Mouse (Mus musculus) cerebellum, postnatal 4 days (tissue): ENCODE results near the gene Usp12.
"Not testable (repeated sequence)": the region's sequence is repeated elsewhere in the genome, so short reads cannot be mapped to it uniquely, and the experiment has no call there.

Experiments
- DNase-seq, 2 experiments: peaks; one replicate each; pipeline ENCODE4 v3.0.0; 2022; ENCODE audit warnings: low spot score in 2 of 2, mixed read lengths in 1 of 2

Gene Usp12

DNA sequence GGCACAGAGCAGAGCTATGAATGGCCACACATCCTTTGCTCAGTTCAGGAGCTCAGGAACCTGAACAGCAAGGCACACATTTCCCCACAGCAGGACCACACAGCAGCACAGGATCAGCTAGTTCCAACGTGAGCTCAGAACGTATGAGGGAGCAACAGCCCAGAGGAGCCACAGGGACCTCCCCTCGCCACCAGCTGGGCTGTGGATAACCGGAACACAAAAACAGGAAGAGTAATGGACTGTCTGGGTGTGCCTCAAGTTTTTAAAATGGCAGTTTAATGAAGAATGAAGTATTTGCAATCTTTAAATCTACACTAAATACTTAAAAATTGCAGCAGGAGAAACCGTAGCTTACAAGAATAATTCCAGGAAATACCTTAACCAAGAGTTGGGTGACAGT, 44.9 kb downstream of the Usp12 start:
- no peak for DNase-seq

DNA sequence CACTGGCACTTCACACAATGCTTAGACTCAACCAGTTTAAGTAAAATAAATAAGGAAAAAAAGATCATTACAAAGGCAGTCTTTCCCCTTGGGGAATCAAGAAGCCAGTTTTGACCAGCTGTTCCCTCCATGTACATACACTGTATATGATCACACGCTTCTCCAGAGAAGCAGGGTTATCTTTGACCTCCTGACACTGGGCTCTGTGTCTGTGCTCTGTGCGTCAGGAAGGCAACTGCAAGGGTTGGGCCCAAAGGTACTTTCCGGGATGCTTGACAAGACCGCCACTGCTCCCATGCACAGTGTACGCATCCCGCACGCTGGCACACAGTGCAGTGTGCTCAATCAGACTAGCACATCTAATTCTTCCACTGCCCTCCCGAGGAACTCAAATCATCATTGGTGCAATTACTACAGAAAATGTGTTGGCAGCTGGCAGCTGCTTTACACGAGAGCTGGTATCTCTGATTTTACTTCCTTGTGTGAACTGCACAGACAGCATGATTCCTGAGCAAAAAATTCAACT, 57.8 kb downstream of the Usp12 start:
- DNase-seq: no peak

DNA sequence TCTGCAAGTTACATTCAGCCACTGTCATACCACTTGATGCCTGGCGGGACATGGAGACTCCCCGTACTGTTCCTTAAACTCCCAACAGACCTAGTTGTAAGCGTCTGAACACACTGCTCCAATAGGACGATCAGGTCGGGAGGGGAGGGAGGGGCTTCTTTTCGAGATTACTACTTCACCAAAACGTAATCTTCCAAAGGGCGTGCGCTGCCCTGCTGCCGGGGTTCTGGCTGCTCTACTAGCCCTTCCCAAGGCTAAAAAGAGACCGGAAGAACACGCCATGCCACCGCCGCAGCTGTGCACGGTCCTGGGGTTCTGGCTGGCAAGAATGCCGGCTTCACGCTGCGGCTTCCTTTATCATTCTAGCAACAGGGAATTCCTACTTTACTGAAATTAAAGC, 58.5 kb downstream of the Usp12 start:
- DNase-seq: no peak

DNA sequence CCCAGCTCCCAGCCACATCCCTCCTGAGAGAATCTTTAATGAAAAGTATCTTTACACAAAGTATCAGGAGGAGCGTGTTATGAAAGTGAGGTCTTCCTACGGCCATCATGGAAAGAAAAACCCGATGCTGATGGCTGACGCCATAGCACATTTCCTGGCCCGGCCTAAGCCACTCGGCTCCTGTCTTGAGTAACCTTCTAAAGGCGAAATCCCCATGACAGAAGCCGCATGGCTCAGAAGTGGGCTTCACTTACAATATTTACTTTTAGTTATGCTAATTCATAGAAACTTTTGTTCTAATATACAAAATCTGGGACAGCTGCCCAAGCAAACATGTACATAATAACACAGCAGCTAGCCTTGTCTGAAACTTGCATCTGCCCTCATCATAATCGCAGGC, 59.8 kb downstream of the Usp12 start:
- DNase-seq: not testable (repeated sequence)

DNA sequence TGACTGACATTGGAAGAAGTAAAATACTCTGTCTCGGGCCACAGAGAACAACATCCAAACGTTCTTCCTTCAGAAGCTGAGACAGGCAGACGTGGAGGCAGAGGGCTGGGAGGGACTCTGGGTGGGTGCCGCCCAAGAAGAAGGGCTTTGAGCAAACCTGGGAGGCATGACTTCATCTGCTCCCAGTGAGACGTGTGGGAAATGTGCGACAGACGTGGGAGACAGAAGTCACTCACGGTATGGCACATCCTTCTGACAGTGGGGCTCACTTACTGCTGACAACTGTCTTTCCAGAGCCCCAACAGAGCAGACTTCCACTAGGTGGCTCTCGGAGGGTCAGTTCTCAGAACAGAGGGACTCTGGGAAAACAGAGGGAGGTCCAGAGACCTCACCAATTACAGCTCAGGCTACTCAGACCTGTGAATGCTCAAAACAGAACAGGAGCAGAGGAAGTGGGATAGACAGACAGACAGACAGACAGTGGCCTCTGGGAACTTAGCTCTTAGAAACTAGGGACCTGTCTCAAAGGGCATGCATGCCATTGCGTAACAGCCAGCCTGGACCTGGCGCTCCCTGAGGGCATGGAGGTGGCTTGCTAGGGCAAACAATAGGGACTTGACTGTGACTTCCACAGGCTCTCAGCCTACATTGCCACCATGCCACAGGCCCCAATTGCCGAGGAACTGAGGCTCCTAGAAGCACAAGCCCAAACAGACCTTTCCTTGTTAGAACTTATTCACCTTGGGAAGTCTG, 60.7 kb downstream of the Usp12 start:
- DNase-seq: no peak

DNA sequence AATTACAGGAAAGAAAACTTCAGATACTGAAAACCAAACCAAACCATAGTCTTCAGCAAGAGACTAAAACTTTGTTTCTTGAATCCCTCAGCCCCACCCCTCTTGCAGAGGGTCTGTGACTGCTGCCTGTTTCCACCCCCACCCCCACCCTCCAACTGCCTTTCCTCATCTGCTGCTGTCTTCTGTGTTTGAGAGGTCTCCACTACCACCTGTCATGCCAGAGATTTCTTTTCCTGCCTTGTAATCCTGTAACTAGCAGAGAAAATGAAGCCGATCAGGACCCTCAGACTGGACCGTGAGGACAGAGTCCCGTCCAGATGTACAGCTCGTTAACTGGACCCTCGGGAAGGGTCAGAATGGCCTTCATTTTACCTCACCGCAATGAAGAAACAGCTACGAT, 61.4 kb downstream of the Usp12 start:
- no peak for DNase-seq

DNA sequence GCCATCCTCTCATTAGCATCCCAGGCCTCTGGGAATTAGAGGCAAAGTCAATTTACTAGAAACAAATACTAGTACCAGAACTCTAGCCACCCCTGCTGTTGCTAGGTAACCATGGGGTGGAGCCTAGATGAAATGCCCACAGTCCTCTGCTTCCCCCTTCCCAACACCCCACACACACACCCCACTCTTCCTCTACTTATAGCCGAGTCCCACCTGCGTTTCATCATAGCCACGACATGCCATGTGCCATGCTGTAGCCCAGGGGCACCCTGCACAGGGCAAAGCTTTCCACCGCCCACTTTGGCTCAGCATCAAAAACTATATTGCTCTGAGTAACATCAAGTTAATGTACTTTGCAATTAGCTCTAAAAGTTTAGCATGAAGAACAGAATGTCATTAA, 67.8 kb downstream of the Usp12 start:
- no peak for DNase-seq

DNA sequence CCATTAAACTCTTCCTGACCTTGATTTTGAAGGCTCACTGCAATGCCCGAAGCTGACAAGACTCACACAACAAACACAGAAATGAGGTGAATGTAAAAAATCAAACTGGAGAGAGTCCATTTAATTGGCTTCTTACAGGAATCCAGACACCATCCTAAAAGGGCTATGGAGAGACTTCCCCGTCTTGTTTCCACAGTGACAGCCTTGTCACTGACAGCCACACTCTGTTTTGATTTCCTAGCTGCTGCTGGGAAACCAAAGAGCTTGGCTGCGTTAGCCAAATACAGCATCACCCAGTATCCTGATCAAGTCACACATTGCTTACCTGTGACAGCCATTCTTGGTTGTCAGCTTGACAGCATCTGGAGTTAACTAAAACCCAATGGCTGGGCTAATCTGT, 69.8 kb downstream of the Usp12 start:
- DNase-seq: no peak

DNA sequence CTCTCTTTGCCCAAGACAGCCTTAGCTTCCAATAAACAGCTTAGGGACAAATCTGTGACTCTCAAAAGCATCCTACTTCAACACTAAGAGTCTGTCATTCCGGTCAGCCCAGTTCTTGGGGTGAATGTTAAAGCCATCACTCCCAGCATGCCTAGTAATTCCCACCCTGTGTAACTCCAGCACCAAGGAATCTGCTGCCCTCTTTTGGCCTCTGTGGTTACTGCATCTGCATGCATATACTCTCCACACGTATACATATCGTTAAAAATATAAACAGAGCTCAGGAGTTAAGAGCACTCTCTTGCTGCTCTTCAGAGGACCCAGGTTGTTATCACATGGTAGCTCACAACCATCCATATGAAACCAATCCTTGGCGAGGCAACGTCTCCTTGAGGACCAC, 71.4 kb downstream of the Usp12 start:
- DNase-seq: no peak

DNA sequence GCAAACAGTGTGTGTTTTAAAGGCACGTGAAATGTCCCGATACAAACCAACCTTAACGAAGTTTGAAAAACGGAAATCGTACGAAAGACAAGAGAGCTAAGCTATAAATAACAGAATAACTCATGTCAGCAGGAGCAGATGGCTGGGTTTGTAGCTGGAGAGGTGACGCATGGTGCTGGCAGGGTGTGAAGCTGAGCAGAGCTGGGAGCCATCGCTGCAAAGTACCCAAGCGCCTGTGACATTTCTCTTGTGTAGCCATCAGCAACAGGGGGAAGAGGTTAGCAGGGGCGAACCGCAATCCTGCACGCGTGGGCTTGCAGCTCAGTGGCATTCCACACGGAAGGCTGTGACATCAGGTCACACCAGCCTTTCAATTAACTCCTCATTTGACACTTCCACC, 72.6 kb downstream of the Usp12 start:
- no peak for DNase-seq

DNA sequence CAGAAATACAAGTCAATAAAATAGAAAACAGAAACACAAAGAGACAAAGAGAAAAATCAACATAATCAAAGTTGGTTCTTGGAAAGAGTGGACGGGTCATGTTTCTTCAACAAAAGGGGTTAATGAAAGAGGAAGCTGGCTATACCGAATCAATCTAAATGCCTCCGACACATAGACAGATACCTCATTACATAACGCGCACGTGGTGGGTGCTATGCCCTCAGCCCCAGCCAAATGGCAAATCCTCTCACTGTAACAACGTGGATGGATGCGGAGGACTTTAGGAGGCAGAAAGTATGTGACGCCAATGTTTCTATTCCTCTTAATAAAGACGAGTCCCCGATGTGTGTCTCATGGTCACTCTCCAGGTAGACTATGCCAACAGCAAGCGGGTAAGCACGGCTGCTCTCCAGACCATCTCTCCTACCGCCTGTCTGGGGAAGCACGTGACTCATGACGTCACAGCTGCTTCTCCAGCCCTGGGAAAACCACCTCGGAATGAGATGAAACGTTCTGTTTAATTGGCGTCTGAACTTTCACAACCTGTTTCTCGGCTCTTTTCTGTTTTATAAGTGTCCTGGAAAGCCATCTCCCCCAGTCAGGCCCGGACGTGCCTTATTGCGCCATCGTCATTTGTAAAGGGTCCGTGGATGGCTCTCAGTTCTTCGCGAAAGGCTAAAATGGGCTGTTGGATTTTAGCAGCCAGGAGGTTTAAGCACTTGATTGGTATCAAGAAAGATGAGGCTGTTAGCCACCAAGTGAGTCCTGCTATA, 75.0 kb downstream of the Usp12 start:
- no peak for DNase-seq

DNA sequence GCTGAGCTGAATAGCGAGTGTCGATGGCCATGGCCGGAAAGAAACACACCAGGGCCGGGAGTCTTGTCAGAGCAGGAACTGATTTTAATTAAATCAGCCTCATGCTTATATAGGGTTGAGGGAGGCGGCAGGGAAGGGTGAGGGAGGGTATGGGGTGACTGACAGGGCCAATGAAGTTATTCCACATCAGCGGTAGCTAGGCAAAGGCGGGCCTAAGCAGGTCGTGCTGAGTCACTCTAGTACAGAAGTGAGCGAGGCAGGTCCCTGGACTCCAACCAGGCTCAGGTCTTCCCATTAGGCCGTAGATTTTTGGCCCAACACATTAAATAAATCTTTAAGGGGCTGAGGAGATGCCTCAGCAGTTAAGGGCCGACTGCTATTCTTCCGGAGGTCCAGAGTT, 81.0 kb downstream of the Usp12 start:
- no peak for DNase-seq

DNA sequence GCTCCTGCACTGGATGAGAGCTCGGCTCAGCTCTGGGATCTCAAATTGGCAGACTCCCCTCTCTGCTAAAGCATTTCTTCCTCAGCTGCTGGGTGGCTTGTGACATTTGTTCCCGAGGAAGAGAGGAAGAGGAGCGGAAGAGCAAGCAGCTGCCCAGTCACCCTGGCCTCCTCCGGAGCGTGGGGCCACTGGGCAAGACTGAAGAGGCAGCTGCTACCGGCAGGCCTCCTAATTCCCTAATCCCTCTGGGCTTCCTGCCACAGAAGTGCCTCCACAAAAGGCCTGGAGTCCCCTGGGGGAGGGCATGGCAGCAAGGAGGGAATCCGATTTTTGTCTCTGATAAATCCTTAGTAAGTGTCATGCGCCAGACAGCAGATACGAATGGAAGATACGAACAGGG, 81.7 kb downstream of the Usp12 start:
- DNase-seq: peak in 1 of 2 experiments; percentile 66

DNA sequence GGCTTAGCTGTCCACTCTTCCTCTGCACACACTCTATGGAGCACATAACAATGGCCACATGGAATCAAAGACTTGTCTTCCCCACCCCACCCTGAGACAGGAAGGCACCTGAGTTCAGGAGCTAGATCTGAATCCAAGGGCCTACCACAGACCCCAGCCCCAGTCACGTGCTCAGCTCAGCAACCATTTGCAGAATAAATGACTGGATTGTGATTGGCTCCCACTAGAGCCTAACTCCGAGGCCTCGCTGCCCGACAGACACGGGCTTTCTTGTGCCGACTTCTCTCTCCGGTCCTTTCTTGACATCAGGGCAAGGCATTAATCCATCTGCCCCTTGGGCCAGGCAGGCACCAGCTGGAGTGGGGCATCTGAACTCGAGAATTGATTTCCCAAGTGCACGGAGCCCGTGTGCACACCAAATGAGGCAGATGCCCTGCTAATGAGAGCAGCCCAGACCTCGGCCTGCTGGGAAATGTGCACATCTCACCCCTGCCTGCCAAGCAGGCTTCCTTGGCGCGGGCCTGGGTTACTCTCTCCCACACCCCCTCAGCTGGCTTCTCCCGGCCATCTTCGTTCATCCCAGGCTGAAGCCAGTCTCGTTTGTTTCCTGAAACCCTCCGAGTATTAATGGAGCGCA, 82.4 kb downstream of the Usp12 start:
- peak in 1 of 2 experiments; percentile 61 for DNase-seq

DNA sequence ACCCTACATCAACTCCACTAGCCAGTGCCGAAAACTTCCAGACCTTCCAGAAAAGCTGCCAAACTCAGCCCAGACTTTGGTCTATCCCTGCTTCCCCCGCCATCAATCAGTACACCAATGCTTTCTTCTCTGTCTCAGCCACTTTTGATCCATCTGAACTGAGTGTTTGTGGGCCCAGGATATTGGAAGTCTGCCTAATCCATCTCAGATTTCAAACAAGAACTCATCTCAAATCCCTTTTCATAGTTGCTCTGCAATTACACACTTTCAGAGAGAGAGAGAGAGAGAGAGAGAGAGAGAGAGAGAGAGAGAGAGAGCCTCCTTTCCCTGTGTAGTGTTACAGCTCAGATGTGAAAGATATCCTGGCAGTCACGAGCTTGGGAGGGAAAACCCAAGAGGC, 85.4 kb downstream of the Usp12 start:
- no peak for DNase-seq

DNA sequence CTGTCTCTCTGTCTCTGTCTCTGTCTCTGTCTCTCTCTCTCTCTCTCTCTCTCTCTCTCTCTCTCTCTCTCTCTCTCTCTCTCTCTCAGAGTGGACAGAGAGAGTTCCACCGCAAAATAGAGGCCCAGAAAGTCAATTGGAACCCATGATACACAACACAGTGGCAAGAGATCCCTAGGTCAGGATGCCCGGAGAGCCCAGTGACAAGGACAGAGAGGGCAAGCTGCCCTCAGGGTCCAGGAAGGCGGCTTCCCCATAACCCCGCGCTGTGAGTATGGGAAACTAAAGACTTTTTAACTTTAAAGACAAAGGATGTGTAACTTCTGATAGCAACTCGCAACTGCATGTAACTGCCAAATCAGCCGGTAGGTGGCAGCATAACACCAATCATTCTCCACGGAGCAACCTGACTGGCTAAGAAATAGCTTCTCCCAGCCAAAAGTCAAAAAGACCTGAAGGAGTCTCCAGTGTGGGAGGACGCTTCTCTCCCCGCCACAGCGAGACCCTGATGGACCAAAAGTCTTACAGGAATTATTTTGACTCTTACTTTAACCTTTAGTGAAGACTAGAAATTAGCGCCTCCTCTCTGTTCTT, 88.9 kb downstream of the Usp12 start:
- DNase-seq: peak; percentile 88 to 92

DNA sequence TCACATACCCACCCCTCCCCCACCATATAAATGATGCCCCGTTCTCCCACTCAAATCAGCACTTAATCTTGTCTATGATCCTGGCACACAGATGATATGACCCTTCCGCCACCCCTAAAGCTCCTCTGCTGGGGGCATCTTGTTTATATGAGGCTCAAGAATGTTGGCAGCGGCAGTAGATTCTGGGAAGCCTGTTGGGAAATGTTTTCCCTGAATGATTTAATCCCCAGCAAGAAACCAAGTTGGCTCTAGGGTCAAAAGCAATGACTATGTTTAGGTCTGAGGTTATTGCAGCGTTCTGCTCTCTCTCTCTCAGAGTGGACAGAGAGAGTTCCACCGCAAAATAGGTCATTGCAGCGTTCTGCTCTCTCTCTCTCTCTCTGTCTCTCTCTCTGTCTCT, 89.4 kb downstream of the Usp12 start:
- DNase-seq: no peak

DNA sequence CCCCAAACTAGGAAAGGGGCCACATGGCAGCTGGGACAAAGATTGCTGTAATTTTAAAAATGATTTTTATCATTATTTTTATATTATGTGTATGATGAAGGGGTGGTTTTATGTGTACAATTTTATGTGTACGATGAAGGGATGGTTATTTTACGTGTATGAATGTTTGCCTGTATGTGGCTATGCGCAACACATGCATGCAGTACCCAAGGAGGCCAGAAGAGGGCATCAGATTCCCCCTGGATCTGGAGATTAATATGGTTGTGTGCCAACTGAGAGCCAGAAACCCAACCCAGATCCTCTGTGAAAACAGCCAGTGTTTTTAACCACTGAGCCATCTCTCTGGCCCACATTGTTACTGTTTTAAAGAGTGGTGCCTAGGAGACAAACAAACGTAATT, 90.6 kb downstream of the Usp12 start:
- no peak for DNase-seq

DNA sequence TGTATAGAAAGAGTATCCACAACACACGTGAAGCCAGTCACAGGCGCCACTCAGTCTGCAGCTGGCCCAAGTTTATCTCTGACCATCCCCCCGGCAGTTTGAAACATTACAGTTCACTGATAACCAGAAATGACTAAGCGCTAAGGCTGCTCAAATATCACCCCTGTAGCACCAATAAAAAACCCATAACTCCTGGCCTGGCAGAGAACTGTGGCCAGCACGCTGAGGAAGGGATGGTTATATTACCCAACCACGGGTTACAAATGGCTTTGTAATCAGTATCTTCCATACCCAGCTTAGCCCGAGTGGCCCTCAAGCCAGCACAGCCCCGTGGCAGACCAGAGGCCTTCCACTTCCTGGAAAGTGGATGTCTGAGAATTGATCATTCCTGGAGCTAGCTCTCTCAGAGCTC, 91.1 kb downstream of the Usp12 start:
- DNase-seq: no peak

DNA sequence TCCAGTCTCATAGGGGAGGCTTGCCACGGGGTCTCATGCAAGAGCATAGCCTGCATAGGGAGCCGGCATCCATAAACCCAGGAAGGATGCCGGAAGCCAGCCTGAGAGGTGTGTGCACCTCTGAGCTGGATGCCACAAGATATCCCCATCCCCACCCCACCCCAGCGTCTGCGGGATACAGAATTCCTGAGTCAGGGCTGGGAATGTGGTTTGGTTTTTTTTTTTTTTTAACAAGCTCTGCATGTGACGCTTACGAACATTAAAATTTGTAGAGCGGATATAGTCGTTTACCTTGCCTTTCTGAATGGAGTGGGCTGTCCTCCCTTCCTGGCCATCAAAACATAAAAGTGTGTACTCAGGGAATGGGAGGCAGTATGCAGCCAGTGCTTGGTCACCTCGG, 94.7 kb downstream of the Usp12 start:
- no peak for DNase-seq

DNA sequence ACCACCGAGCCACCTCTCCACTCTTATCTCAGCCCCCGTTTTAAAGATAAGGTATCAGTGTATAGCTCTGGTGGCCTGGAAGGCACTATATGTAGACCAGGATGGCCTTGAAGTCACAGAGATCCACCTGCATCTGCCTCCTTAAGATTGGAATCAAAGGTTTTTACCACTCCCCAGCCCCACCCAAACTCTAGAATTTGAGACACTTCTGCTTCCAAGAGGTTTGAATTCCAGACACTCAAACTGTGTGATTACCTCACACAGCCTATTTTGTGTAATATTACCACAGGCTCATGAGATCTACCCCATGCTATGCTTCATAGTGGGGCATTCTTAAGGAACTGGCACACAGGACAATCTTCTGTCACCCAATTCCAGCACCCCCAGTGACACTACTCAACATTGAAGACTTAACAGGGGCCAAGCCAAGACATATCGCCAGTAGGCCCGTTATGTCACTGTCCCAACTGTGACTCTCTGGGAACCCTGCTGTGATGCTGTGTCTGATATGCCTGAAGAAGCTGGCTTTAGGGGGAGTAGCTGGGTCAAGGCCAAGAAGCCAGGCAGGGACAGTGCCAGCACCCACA, 95.3 kb downstream of the Usp12 start:
- DNase-seq: no peak

DNA sequence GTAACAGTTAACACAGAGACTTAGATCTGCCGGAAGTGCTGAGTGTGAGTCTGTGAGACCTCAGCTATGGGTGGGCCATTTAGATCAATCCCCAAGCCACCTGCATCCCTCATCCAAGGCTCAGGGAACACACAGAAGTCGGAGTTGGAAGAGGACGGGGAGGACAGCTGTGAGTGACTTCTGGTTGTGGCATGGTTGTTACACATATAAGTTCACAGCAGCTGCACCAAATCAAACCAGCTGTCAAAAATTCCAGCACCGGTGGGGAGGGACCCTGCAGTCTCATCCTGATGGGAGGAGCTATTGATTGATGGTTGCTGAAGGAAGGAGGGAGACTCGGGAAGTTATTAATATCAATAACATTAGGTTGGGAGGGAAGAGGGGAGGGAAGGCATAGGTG, 99.3 kb downstream of the Usp12 start:
- DNase-seq: no peak
